Mouse (Mus musculus) ovary, postnatal 36 days (tissue): ENCODE measurements at regions not wholly inside any gene's neighbourhood (a gene's known extent, or its start where the extent isn't known, plus 50 kb on each side); places are given as distances from the start of the nearest gene placed in this dataset.

Experiments used
- DNase-seq: peaks from one replicate; pipeline ENCODE4 v3.0.0; 2022; ENCODE audit warnings: low spot score, mixed read lengths

DNA sequence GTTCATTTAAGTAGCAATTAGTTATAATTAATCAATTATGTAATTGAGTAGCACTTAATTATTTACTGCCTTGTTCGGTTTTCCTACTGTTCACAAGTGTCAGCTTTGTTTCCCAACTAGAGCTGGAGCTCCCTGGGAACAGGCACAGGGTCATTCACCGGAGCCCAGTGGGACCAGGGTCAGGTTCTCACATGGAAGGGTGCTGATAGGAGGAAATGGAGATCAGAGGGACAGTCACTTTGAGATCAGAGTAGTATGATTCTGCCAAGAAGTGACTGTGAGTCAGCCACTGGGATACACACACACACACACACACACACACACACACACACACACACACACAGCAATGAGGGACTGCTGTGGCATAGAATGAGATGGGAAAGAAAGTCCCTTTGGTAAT is 176.4 kb upstream of the Klhl29 start:
- no peak for DNase-seq

DNA sequence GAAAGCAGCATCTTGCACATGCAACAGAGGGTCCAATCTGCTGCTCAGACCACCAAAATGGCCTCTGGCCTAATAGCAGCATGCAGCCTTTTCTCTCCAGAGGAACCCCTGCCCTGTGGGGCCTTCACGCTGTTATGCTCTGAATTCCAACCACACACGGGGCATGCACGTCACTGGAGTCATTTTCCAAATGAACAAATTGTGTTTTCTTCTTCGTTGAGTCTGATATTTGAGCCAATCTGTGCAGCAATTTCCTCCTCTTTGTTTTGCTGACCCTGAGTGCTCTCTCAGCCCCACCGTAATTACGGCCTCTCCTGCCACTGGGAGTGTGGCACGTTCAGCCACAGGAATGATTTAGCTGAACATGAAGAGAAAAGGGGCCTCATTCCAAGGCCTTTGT is 174.3 kb upstream of the Klhl29 start:
- DNase-seq: no peak

DNA sequence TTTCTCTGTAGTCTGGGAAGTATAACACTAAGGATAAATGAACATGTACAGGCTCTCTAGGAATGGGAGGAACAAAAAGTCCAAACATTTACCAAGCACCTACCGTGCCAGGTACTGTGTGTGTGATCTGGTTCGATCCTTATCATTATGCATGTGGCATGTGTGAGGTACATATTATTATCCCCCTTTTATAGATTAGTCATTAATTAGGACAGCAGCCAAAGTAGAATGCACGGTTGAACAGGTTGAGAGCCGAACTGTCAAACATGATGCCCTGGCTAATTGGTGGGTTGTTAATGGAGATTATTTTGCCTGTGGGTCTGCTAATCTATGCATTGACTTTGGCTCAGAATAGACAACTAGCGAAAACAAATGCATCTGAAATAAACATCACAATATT is 172.2 kb upstream of the Klhl29 start:
- no peak for DNase-seq

DNA sequence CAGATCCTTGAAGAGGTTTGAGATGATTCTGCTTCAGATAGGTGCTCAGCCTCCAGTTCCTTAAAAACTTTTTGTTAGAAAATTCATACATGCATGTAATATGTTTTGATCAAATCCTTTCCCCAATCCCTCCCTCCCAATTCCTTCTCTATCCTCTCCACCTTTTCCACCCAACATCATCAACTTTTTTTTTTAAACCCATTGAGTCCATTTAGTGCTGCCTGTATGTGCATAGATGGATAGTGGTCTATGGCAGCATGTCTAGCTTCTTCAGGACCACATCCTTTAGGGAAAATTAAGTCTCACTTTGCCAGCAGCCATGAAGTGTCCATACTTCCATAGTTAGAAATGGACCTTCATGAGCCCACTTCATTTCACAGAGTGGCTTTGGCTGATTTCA is 167.2 kb upstream of the Klhl29 start:
- no peak for DNase-seq

DNA sequence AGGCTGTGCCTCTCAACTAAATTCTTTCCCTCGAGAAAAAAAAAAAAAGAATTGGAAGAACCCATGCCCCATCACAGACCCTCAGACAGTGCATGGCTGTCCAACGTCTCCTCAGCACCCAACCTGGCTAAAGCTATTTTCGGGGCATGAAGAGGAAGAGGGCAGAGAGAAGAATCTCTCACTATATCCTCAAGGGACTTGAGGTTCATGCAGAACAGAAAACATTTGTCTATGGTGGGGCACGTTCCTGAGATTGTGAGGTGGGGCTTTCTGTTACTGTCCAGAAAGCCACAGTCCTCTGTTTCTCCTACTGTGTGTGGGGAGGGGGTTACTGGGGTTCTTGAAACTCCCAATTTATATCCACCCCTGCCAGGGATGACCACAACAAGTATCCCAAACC is 120.8 kb upstream of the Klhl29 start:
- DNase-seq: no peak

DNA sequence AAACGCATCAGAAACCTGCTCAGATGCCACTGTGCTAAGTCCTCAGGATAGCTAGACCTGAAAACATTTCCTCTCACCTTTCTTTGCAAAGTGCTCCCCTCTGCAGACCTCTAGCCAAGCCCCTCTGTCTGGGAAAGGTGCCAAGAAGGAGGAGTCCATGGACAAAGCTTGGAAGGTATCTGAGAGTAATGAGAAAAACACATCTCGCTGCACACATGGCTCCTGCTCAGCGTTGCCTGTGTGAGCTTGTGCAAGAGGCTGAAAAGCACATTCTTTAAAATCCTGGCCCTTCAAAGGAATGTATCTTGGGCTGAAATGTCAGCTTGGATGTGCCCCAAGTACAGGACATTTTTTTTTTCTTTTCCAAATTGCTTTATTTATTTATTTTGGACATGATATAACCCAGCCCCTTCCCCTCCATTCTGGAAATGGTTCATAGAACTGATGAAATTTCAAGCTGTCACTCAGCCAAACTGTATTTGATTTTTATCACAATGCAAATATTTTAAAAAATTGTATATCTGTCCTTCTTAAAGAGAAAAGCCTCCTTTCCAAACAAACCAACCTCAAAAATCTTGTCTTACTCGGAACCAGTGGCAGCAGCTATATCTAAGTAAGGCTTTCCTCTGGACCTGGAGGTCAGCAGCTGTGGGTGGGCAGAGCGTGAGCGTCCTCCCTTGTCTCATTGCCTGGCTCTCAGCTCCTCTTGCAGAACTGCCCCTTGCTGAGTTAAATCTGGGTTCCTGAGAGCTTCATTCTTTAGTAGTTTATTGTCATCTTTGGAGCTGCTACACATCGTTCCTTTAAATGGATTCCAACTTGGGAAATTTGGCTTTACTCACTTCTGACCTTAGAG is 119.4 kb upstream of the Klhl29 start:
- no peak for DNase-seq

DNA sequence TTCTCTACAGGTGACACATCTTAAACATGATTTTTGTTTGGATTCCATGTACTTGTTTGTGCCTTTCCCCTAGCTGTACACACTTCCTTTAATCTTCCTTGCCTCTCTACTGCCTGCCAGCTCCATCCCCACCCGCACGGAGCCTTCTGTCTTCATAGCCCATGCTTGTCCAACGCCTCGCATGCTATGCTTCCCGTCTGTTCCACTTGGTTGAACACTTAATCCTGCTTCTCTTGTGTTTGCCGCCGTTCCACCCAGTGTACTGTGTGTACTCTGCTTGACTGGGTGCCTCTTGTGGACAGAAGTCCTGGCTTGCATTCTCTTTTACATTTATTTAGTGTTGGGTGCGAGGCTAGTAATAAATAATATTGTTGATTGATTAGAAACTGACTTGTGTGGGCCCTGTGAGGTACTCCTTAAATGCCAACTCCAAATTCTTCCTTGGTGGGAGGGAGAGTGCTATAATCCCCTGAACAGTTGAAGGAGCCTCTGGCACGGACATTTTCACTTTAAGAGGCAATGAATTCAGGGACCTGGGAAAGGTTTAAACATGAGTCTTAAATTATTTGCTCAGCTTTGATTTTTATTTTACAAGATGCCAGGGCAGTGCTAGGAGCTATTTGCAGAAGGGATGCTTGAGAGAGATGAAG is 88.9 kb upstream of the Klhl29 start:
- no peak for DNase-seq

DNA sequence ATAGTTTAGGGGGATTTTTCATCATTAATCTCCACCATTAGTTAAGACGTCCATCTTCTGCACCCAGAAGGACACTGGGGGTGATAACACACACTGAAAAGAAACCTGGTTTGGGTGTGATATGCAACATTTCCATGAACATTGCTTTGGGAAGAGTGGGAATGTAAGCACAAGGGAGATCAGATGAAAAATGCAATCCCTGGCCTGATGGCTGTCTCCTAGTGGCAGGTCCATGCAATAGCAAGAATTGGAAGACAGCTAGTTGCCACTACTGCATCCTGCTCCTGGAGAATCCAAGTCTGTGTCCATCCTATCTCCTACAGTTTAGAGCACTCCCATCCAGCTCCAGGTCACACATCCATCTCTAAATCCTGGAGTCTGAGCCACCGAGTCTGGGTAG is 77.7 kb upstream of the Klhl29 start:
- DNase-seq: no peak

DNA sequence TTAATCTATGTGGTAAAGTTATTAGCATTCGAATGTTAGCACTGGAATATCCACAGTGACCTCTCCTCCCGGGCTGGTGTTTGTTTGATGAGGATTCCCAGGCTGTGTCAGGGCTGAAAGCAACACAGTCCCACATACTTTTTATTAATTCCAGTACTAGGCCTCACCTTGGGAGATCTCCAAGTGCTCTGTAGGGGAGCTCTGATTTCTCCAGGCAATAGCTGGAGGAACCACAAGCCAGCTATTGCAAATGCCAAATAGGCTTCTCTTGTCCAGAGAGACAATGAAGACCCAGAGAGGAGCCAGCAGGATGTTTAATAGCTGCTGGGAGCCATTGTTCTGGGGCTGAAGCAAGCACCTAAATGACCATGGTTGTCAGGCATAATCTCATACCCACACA is 68.2 kb upstream of the Klhl29 start:
- no peak for DNase-seq

DNA sequence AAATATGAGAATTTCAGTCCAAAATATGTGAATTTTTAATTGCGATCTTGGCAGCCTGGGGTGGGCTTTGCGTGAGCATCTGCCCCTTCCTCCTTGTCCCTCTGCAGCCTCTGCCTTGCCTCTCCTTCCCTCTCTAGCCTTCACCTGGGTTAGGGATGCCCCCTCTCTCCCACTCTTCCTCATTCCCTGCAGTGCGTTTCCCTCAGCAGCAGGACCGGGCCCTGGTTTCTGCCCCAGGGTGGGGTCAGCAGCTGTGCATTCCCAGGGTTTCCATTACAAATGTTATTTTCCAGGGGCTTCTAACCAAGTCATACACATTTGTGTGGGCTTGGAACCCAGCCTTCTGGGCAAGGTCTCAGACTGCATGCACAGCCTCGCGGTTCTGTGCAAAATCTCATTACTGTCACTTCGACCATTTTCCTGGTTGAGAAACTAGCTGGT is 67.6 kb upstream of the Klhl29 start:
- no peak for DNase-seq

DNA sequence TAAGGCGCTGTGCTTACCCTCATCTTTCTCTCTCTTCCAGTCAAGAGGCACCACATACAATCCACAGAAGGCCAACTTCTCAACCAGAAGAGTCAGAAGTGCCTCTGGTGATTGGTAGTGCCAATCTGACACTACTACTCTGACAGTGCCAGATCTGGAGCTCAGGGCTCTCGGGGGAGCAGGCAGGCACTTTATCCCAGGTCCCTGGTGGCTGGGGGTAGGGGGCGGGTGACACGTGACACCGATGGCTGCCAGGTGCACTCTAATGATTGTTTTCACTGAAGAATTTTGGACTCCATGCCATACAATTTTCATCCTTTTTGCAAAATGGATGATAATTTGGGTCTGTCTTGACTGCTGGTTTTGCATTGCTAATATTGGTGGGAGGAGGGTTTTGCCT is 67.2 kb upstream of the Klhl29 start:
- no peak for DNase-seq

DNA sequence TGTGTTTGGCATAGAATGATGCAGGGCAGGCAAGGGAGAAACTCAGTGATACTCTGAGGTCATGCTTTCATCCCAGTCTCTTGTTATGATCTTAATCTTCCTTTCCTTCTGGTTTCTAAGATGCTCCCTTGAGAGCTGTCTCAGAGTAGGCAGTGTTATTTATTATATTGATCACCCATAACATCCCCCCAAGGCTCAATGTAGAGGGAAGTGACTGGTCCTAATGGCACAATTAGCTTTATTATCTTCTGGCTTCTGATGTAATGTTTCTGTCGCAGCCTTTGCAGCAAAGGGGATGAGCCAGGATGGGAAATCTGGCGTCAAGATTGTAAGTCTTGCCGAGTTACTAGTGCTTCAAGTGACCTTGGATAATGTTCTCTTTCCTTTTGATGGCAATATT is 65.0 kb upstream of the Klhl29 start:
- no peak for DNase-seq

DNA sequence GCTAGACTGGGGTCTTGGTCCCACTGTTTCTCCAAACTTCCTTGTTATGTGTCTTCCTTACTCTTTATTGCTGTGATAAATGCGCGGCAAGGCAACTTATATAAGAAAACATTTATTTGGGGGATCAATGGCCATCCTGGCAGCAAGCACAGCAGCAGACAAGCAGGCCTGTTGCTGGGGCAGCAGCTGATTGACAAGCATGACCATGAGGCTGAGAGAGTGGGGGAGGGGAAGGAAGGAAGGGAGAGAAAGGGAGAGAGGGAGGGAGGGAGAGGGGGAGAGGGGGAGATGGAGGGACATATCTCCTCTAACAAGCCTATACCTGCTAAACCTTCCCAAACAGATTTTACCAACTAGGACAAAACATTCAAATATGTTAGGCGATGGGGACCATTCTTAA is 60.4 kb upstream of the Klhl29 start:
- DNase-seq: no peak

DNA sequence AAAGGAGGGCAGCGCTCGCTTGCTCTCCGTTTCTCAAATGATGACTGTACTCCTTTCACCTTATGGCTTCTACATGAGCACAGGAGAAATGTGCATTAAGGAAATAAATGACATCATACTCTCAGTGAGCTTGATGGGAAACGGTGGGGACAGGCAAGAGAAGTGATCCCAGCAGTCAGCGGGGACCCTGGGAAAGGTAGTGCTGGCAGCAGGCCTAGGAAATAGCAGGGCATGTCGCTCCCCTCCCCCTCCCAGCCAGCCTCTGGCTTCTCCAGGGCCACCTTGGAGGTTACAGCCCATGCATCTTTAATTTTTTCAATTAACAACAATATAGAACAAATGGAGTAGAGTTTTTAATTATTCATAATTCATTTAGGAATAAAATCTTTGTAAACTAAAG is 58.6 kb upstream of the Klhl29 start:
- no peak for DNase-seq

DNA sequence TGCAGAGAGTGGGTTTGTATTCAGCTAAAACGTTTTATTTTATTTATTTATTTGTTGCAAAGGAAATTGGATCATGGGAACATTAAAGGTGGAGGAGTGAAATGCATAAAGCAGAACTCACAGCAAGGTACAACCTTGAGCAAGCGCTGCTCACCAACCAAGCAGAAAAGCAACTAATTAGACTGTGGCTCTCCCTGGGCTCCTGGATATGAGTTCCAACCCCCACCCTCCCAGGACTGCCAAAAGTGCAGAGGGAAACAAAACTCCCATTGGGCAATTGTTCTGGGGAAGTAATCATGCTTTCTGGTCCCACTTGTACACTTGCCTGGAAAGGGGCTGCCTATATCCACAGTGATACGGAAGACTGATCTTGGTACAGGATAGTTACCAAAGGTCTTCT is 57.2 kb upstream of the Klhl29 start:
- no peak for DNase-seq

DNA sequence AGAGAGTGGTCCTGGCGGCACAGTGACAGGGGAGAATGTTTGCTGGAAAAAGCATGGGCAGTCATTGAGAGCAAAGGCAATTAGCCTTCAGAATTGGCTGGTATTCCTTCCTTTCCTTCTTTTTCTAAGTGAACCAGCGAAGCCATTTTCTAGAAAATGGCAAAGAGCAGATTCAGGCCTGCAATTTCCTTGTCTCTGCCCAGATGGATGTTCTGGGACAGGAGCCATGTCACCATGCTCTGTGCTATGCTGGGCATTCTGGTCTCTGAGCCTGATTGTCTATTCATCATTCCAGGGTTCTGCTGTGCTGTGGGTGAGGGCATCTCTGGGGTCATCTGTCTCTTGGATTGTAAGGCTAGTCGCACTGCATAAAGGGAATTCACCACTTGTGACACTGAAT is 53.3 kb upstream of the Klhl29 start:
- peak; percentile 7 for DNase-seq
